Mouse (Mus musculus): ENCODE results near the gene Large1.

- TF ChIP-seq CTCF (IDR thresholded peaks at IDR 0.05; ENCODE audit: insufficient read depth, low read length) (no peak), POLR2A (IDR thresholded peaks at IDR 0.05; ENCODE audit: borderline replicate concordance, extremely low read depth, low read depth, low read length) (peak; percentile 10; the same call in 1 of the 2 replicates)
These were observed 1.0 kb upstream of the Large1 start for GRCm38 (mm10) chr8:73354201-73354881.
